Mouse (Mus musculus) limb, embryonic 11.5 days (tissue): ENCODE measurements at regions not wholly inside any gene's neighbourhood (a gene's known extent, or its start where the extent isn't known, plus 50 kb on each side); places are given as distances from the start of the nearest gene placed in this dataset.

Experiments
- ATAC-seq: fragments of 200-750 bp; cut with Nextera tagmentation; 2 replicates; pipeline ENCODE4 v1.8.0; 2017; ENCODE audit warnings: low read depth; ENCODE audit not compliant: insufficient number of reproducible peaks, low FRiP score, low TSS enrichment
- DNase-seq: peaks from one replicate; pipeline ENCODE4 v3.0.0-alpha.2; 2015; ENCODE audit warnings: low spot score
- H3K27ac ChIP-seq: fragments of 300-500 bp; sonication (generic); replicated peaks from 2 replicates; pipeline ENCODE4 v1.5.1; 2014; ENCODE audit warnings: low read depth, mild to moderate bottlenecking, low read length
- H3K27me3 ChIP-seq: fragments of 300-500 bp; sonication (generic); 2 replicates; pipeline ENCODE4 v1.6.1; 2014; ENCODE audit warnings: mild to moderate bottlenecking, low read length, mixed read lengths; ENCODE audit not compliant: control insufficient read depth, insufficient read depth
- H3K36me3 ChIP-seq: fragments of 300-500 bp; sonication (generic); 2 replicates; pipeline ENCODE4 v1.6.1; 2014; ENCODE audit warnings: mild to moderate bottlenecking, low read length, moderate library complexity, mixed read lengths; ENCODE audit not compliant: control insufficient read depth, insufficient read depth
- H3K4me1 ChIP-seq: fragments of 300-500 bp; sonication (generic); 2 replicates; pipeline ENCODE4 v1.6.1; 2014; ENCODE audit warnings: low read length, mixed read lengths; ENCODE audit not compliant: control insufficient read depth, insufficient read depth
- H3K4me2 ChIP-seq: fragments of 300-500 bp; sonication (generic); 2 replicates; pipeline ENCODE4 v1.6.1; 2014; ENCODE audit warnings: low read depth, mild to moderate bottlenecking, moderate library complexity; ENCODE audit not compliant: severe bottlenecking
- H3K4me3 ChIP-seq: fragments of 300-500 bp; sonication (generic); 2 replicates; pipeline ENCODE4 v1.5.1; 2014; ENCODE audit warnings: low read depth, low read length
- H3K9ac ChIP-seq: fragments of 300-500 bp; sonication (generic); 2 replicates; pipeline ENCODE4 v1.6.1; 2014; ENCODE audit warnings: mild to moderate bottlenecking, low read length
- H3K9me3 ChIP-seq: fragments of 300-500 bp; sonication (generic); 2 replicates; pipeline ENCODE4 v1.6.1; 2016; ENCODE audit warnings: low read length; ENCODE audit not compliant: control insufficient read depth
- WGBS: fragments of 180-500 bp; shearing (Covaris S2); extraction: QIAGEN DNeasy Blood & Tissue Kit; methylation state at CpG from one replicate; pipeline ENCODE4 v1.1.7; 2014; 5-methylcytosine and 5-hydroxymethylcytosine counted together

- Histone ChIP-seq H3K4me2 (no peak overlapping the region), H3K4me1 (no peaks in the 10 kb centered on the region), H3K27me3 (no peaks in the 10 kb centered on the region), H3K36me3 (no peaks in the 10 kb centered on the region), H3K4me3 (no peak overlapping the region), H3K9ac (no peak overlapping the region), H3K9me3 (no peaks in the 10 kb centered on the region), H3K27ac (no peak overlapping the region)
- no peak for DNase-seq
- 89% methylated on average over 3 of the region's 3 CpGs for WGBS
- ATAC-seq, result no peak
Measured at GRCm38 (mm10) chr15:56100133-56100735, 1377.2 kb downstream of the Slc22a22 start.

GRCm38 (mm10) chr15:56077838-56078567 lies 1399.4 kb downstream of the Slc22a22 start:
- DNase-seq, result peak; percentile 72
- H3K4me1 ChIP-seq, result peaks cover 17% of the 10 kb centered on the region
- WGBS, result 42% methylated on average over 11 of the region's 11 CpGs
- peak overlapping the region; percentile 40 for H3K9ac ChIP-seq
- H3K36me3 ChIP-seq, result no peaks in the 10 kb centered on the region
- H3K27ac ChIP-seq, result peak overlapping the region; percentile 60
- peak; percentile 85 for ATAC-seq
- H3K4me2 ChIP-seq, result no peak overlapping the region
- H3K27me3 ChIP-seq, result no peaks in the 10 kb centered on the region
- H3K9me3 ChIP-seq, result no peaks in the 10 kb centered on the region
- H3K4me3 ChIP-seq, result no peak overlapping the region

DNA sequence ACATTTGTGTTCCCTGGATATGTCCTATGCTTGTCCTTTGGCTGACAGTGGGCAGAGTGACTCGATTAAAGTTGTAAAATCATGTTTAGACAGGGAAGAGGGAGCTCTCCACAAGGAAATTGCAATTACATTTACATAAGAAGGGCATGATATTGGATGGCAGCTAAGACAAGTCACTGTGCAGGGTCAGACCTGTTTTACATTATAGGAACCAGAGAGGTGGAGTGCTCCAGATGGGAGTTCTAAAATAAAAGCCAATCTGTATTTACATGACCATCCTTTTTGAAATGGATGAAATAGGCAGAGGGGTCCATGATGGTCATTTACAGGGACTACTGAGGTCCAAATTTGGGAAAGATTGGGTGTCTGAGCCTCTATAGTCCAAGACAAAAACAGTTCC lies 1400.3 kb downstream of the Slc22a22 start:
- H3K9ac ChIP-seq, result no peak overlapping the region; the same call in 1 of the 2 replicates
- H3K9me3 ChIP-seq, result no peaks in the 10 kb centered on the region
- peaks cover 17% of the 10 kb centered on the region for H3K4me1 ChIP-seq
- no peak overlapping the region for H3K4me2 ChIP-seq
- DNase-seq (peak; percentile 32), ATAC-seq (peak; percentile 37; the same call in 1 of the 2 replicates)
- H3K36me3 ChIP-seq, result no peaks in the 10 kb centered on the region
- H3K27ac ChIP-seq, result peak overlapping the region; percentile 60
- WGBS, result 42% methylated on average over 1 of the region's 1 CpGs
- no peaks in the 10 kb centered on the region for H3K27me3 ChIP-seq
- H3K4me3 ChIP-seq, result no peak overlapping the region

GRCm38 (mm10) chr15:56076680-56077079 lies 1400.7 kb downstream of the Slc22a22 start:
- DNase-seq, result no peak
- H3K9ac ChIP-seq, result no peak overlapping the region
- ATAC-seq, result no peak
- H3K4me3 ChIP-seq, result no peak overlapping the region
- H3K4me1 ChIP-seq, result peaks cover 17% of the 10 kb centered on the region
- no peaks in the 10 kb centered on the region for H3K9me3 ChIP-seq
- H3K27me3 ChIP-seq, result no peaks in the 10 kb centered on the region
- no peaks in the 10 kb centered on the region for H3K36me3 ChIP-seq
- no peak overlapping the region for H3K4me2 ChIP-seq
- WGBS, result 89% methylated on average over 1 of the region's 1 CpGs
- peak overlapping the region; percentile 60; the same call in 1 of the 2 replicates for H3K27ac ChIP-seq

DNA sequence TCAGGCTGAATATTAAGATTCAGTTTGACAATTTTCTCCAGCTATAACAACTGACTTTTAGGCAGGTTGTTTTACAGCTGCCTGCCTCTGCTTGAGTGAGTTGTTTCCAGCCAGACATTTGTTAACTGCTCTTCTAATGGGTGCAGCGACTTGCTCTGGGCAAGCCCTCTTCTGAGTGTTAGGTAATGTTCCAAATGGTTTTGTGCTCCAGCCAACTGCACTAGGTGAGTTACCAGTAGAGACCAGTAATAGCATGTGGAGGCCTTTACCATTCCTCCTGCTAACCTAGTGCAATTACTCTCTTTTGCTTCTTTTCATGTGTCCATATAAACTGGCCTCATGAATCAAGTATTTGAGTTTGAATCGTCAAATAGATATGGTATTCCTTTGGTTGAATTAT lies 1407.9 kb downstream of the Slc22a22 start:
- H3K9me3 ChIP-seq, result no peaks in the 10 kb centered on the region
- DNase-seq (no peak), ATAC-seq (no peak)
- no peak overlapping the region for H3K4me3 ChIP-seq
- H3K9ac ChIP-seq, result no peak overlapping the region
- H3K36me3 ChIP-seq, result no peaks in the 10 kb centered on the region
- H3K4me1 ChIP-seq, result 0 out of 2 replicates have a peak, but pooled peaks cover 7% of the 10 kb centered on the region
- no peak overlapping the region for H3K27ac ChIP-seq
- WGBS, result 81% methylated on average over 2 of the region's 2 CpGs
- no peak overlapping the region for H3K4me2 ChIP-seq
- H3K27me3 ChIP-seq, result no peaks in the 10 kb centered on the region

DNA sequence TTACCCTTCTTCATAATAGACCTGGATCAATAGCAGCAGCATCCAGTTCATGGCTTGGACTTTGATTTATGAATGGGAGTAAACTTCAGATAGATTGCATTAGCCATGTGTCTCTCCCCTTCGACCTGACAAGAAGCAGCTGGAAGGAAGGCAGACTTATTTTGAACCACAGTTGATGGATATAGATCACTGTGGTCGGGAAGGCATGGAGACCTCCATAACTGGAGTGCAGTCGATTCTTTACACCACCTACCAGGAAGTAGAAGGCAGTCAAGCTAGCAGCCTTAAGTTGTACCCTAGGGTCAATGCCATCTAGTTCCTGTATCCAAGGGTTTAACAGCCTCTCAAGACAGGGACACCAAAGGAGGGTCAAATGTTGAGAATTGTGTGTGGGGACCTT lies 1410.2 kb downstream of the Slc22a22 start:
- H3K9ac ChIP-seq, result no peak overlapping the region
- H3K4me3 ChIP-seq, result no peak overlapping the region
- DNase-seq, result no peak
- no peaks in the 10 kb centered on the region for H3K36me3 ChIP-seq
- H3K4me1 ChIP-seq, result 0 out of 2 replicates have a peak, but pooled peaks cover 7% of the 10 kb centered on the region
- ATAC-seq, result no peak
- no peaks in the 10 kb centered on the region for H3K9me3 ChIP-seq
- no peak overlapping the region for H3K27ac ChIP-seq
- no peaks in the 10 kb centered on the region for H3K27me3 ChIP-seq
- WGBS, result 26% methylated on average over 3 of the region's 3 CpGs
- H3K4me2 ChIP-seq, result no peak overlapping the region

- Histone ChIP-seq H3K4me2 (no peak overlapping the region), H3K4me3 (no peak overlapping the region), H3K36me3 (no peaks in the 10 kb centered on the region), H3K9me3 (no peaks in the 10 kb centered on the region), H3K4me1 (0 out of 2 replicates have a peak, but pooled peaks cover 7% of the 10 kb centered on the region), H3K9ac (no peak overlapping the region), H3K27ac (no peak overlapping the region), H3K27me3 (no peaks in the 10 kb centered on the region)
- no peak for ATAC-seq
- WGBS, result 68% methylated on average over 4 of the region's 4 CpGs
- DNase-seq, result no peak
Measured at GRCm38 (mm10) chr15:56066540-56066939, 1410.9 kb downstream of the Slc22a22 start.

DNA sequence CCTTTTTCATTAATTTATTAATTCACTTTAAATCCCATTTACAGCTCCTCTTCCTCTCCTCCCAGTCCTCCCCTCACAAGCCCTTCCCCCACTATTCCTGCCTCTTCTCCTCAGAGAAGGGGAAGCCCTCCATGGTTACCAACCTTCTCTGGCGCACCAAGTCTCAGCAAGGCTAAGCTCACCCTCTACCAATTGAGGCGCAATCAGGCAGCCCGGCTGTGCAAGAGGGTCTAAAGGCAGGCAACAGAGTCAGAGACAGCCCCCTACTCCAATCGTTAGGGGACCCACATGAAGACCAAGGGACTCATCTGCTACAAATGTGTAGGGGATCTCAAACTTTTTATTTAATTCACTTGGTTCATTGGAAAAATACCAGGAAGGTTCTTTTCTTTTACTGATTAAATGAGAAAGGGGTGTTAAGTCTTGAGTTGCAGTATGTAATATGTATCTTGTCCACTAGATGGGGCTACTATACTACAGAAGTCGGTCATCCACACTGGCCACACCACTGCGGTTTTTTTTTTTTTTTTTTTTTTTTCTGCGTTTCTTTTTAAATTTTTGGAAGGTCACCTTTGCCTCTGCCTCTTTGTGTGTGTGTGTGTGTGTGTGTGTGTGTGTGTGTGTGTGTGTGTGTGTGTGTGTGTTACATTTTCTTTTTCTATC lies 1411.4 kb downstream of the Slc22a22 start:
- no peak overlapping the region for H3K4me3 ChIP-seq
- ATAC-seq (peak; percentile 70; the same call in 1 of the 2 replicates), DNase-seq (no peak)
- H3K4me1 ChIP-seq, result 0 out of 2 replicates have a peak, but pooled peaks cover 7% of the 10 kb centered on the region
- H3K27ac ChIP-seq, result no peak overlapping the region
- WGBS, result 35% methylated on average over 7 of the region's 7 CpGs
- H3K9ac ChIP-seq, result no peak overlapping the region
- no peaks in the 10 kb centered on the region for H3K27me3 ChIP-seq
- no peak overlapping the region for H3K4me2 ChIP-seq
- no peaks in the 10 kb centered on the region for H3K36me3 ChIP-seq
- H3K9me3 ChIP-seq, result no peaks in the 10 kb centered on the region
